Mouse (Mus musculus): ENCODE data around the gene Myh2.

Gene Myh2

DNA sequence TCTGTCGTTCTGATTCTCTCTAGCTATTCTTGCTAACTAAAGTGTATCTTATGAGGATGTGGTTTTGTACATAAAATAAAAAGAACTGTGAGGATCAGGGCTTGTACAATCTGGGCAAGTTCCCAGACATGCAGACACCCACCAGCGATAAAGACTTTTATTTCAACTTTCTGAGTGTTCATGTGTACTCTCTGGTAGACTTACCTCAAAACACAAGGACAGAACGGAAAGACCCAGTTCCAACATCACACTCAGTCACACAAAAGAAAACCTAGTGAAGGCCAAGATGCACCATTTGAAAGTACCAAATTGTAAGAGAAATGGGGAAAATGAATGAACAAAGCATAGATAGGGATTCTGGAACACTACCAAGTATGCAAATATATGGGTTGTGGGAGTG, 57.9 kb downstream of the Myh2 start:
- in situ Hi-C loops (cut with MboI; ENCODE audit: low pct_unique_long_range_greater_than_20kb in 1 of 2, low sequenced_read_pairs in 2 of 2, unreplicated experiment in 1 of 2), result no loop called here

- in situ Hi-C loops (cut with MboI; ENCODE audit: low pct_unique_long_range_greater_than_20kb in 1 of 2, low sequenced_read_pairs in 2 of 2, unreplicated experiment in 1 of 2), result no loop called here
These were observed 58.3 kb downstream of the Myh2 start for GRCm38 (mm10) chr11:67229166-67229565.

DNA sequence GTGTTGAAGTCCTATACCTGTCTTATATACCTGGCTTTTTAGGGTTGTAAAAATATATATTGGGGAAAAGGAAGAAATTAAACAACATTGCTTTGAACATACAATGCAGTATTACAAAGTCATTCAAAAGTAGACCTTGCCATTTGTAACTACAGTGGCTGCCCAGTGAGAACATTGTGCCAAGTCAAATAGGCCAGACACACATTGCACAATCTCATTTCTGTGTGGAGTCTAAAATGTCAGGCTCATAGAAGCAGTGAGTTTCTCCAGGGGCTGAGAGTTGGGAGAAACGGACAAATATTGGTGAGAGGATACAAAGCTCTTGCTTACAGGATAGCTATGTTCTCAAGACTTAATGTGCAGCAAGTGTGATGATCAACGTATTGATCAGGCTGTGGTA, 59.1 kb downstream of the Myh2 start:
- in situ Hi-C loops (cut with MboI; ENCODE audit: low pct_unique_long_range_greater_than_20kb in 1 of 2, low sequenced_read_pairs in 2 of 2, unreplicated experiment in 1 of 2), result no loop called here

DNA sequence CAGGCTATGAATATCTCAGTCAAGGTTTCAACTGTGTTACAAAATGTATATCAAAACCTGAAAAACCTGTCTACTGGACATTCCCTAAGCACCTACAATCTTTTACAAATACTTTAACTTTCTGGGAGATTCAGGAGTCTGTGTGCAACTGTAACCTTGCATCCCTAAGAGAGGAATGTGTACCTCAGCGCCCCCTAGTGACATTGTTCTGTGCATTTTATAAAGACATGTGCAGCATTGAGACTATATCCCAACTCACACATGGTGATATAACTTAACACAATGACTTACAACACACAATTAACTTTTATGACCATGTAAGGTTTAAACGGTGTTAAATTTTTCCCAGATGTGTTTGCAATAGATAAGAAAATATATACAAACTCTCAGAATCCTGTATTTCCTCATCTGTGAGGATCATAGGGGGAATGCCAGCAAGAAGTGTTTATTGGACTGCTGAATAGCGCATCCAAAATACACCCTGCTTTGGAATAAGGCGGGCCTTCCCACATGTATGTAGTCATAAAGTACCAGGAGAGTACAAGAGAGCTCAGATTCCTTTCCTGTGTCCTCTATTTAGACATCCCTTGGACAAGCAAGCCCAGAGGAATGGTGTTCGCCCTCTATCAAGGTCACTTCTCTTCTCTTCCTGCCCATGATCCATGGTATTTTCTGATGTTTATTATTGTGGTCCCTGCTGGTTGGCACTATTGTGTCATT, 65.0 kb downstream of the Myh2 start:
- in situ Hi-C loops (cut with MboI; ENCODE audit: low pct_unique_long_range_greater_than_20kb in 1 of 2, low sequenced_read_pairs in 2 of 2, unreplicated experiment in 1 of 2), result no loop called here

GRCm38 (mm10) chr11:67236799-67237198, 66.0 kb downstream of the Myh2 start:
- in situ Hi-C loops (cut with MboI; ENCODE audit: low pct_unique_long_range_greater_than_20kb in 1 of 2, low sequenced_read_pairs in 2 of 2, unreplicated experiment in 1 of 2), result no loop called here

- in situ Hi-C loops (cut with MboI; ENCODE audit: low pct_unique_long_range_greater_than_20kb in 1 of 2, low sequenced_read_pairs in 2 of 2, unreplicated experiment in 1 of 2), result no loop called here
These were observed 66.8 kb downstream of the Myh2 start, which contains the start of gene Myh4 for GRCm38 (mm10) chr11:67237481-67238079. Myh4 (plus strand) TSS chr11:67238029.

DNA sequence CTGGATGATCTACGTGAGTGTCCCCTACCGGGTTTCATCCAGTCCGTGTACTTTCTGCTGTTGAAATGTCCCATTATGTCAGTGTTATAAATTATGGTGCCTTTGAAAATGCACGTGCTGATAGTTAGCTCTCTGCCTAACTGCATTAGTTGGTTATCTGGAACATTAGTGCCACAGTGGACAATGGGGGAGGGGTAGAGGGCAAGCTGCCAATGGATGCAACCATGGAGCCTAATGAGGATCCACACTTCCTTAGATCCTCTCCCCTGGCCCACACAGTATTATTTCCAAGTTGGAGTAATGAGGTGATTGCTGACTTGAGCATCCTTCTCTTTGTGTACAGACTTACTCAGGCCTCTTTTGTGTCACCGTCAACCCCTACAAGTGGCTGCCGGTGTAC, 70.2 kb downstream of the Myh2 start:
- in situ Hi-C loops (cut with MboI; ENCODE audit: low pct_unique_long_range_greater_than_20kb in 1 of 2, low sequenced_read_pairs in 2 of 2, unreplicated experiment in 1 of 2), result no loop called here
